Mouse (Mus musculus) stomach, embryonic 14.5 days (tissue): ENCODE measurements around the gene Slc28a2. TPM values are rescaled to one million over a fixed set of nuclear protein-coding genes. Genes with fewer than 3 reads are reported as not detected.
A peak's percentile ranks its signal among the peaks of the same experiment; 100 is the strongest.
"Not testable (repeated sequence)": the region's sequence is repeated elsewhere in the genome, so short reads cannot be mapped to it uniquely, and the experiment has no call there.

Source experiments
- ATAC-seq: fragments of 200-750 bp; cut with Nextera tagmentation; 2 replicates; pipeline ENCODE4 v1.8.0; 2017; ENCODE audit warnings: low read depth, moderate TSS enrichment; ENCODE audit not compliant: insufficient number of reproducible peaks, insufficient read depth, low FRiP score
- H3K27ac ChIP-seq: fragments of 300-500 bp; sonication (generic); 2 replicates; pipeline ENCODE4 v1.5.1; 2014; ENCODE audit warnings: mild to moderate bottlenecking, low read length, moderate library complexity, mixed read lengths
- H3K27me3 ChIP-seq: fragments of 300-500 bp; sonication (generic); 2 replicates; pipeline ENCODE4 v1.6.1; 2014; ENCODE audit warnings: low read length, control low read depth, mixed read lengths; ENCODE audit not compliant: control insufficient read depth, insufficient read depth
- H3K36me3 ChIP-seq: fragments of 300-500 bp; sonication (generic); 2 replicates; pipeline ENCODE4 v1.6.1; 2014; ENCODE audit warnings: mild to moderate bottlenecking, control low read depth, low read length, moderate library complexity, mixed read lengths; ENCODE audit not compliant: control insufficient read depth, insufficient read depth
- H3K4me1 ChIP-seq: fragments of 300-500 bp; sonication (generic); 2 replicates; pipeline ENCODE4 v1.6.1; 2014; ENCODE audit warnings: low read length, control low read depth, mixed read lengths; ENCODE audit not compliant: control insufficient read depth, insufficient read depth
- H3K4me2 ChIP-seq: fragments of 300-500 bp; sonication (generic); replicated peaks from 2 replicates; pipeline ENCODE4 v1.6.1; 2014; ENCODE audit warnings: low read depth, low read length, control low read depth
- H3K4me3 ChIP-seq: fragments of 300-500 bp; sonication (generic); 2 replicates; pipeline ENCODE4 v1.5.1; 2014; ENCODE audit warnings: low read depth, low read length, control low read depth
- H3K9ac ChIP-seq: fragments of 300-500 bp; sonication (generic); replicated peaks from 2 replicates; pipeline ENCODE4 v1.6.1; 2014; ENCODE audit warnings: low read depth, mild to moderate bottlenecking, control low read depth, low read length, moderate library complexity, mixed read lengths
- H3K9me3 ChIP-seq: fragments of 300-500 bp; sonication (generic); 2 replicates; pipeline ENCODE4 v1.6.1; 2016; ENCODE audit warnings: low read depth, low read length, control low read depth; ENCODE audit not compliant: control insufficient read depth
- WGBS: fragments of 180-500 bp; shearing (Covaris S2); extraction: QIAGEN DNeasy Blood & Tissue Kit; methylation state at CpG from one replicate; pipeline ENCODE4 v1.1.7; 2014; 5-methylcytosine and 5-hydroxymethylcytosine counted together
- polyA plus RNA-seq: library from polyadenylated mRNA; unstranded; fragments of >200 nt; fragmentation: Nextera tagmentation; extraction: Ambion mirVana; gene quantifications from 2 replicates; pipeline ENCODE4 v1.2.1, GENCODE M21; 2014

Gene Slc28a2
- polyA plus RNA-seq, 1 experiment from 2014 or later = 6.9 TPM

GRCm38 (mm10) chr2:122441000-122441933 is 15.0 kb downstream of the Slc28a2 start:
- Histone ChIP-seq H3K36me3 (no peaks in the 10 kb centered on the region), H3K27ac (no peak overlapping the region), H3K9me3 (no peaks in the 10 kb centered on the region), H3K4me3 (no peak overlapping the region), H3K9ac (no peak overlapping the region), H3K4me1 (no peaks in the 10 kb centered on the region), H3K27me3 (no peaks in the 10 kb centered on the region), H3K4me2 (no peak overlapping the region)
- WGBS = 67% methylated on average over 7 of the region's 7 CpGs
- ATAC-seq = no peak

- WGBS = 85% methylated on average over 4 of the region's 4 CpGs
- H3K27ac ChIP-seq = no peak overlapping the region
- no peak overlapping the region for H3K4me2 ChIP-seq
- no peaks in the 10 kb centered on the region for H3K36me3 ChIP-seq
- no peaks in the 10 kb centered on the region for H3K4me1 ChIP-seq
- no peak overlapping the region for H3K4me3 ChIP-seq
- no peak for ATAC-seq
- no peak overlapping the region for H3K9ac ChIP-seq
- H3K27me3 ChIP-seq = no peaks in the 10 kb centered on the region
- no peaks in the 10 kb centered on the region for H3K9me3 ChIP-seq
Observed at GRCm38 (mm10) chr2:122450351-122450750, 24.1 kb downstream of the Slc28a2 start.

GRCm38 (mm10) chr2:122452426-122452825 is 26.1 kb downstream of the Slc28a2 start:
- no peak overlapping the region for H3K4me3 ChIP-seq
- 48% methylated on average over 2 of the region's 2 CpGs for WGBS
- no peak overlapping the region for H3K4me2 ChIP-seq
- no peaks in the 10 kb centered on the region for H3K36me3 ChIP-seq
- H3K9me3 ChIP-seq = no peaks in the 10 kb centered on the region
- no peaks in the 10 kb centered on the region for H3K4me1 ChIP-seq
- H3K9ac ChIP-seq = no peak overlapping the region
- H3K27ac ChIP-seq = no peak overlapping the region
- ATAC-seq = no peak
- no peaks in the 10 kb centered on the region for H3K27me3 ChIP-seq

GRCm38 (mm10) chr2:122466901-122467300 is 40.6 kb downstream of the Slc28a2 start:
- Histone ChIP-seq H3K4me1 (peaks cover 3% of the 10 kb centered on the region; the same call in 1 of the 2 replicates), H3K9ac (peak overlapping the region; percentile 36; the same call in 1 of the 2 replicates), H3K9me3 (no peaks in the 10 kb centered on the region), H3K27me3 (no peaks in the 10 kb centered on the region), H3K27ac (no peak overlapping the region), H3K4me3 (peak overlapping the region; percentile 50), H3K4me2 (peak overlapping the region; percentile 87), H3K36me3 (no peaks in the 10 kb centered on the region)
- no peak for ATAC-seq
- WGBS = 30% methylated on average over 11 of the region's 11 CpGs

- ATAC-seq = peak; percentile 100
- H3K4me3 ChIP-seq = peak overlapping the region; percentile 50
- peak overlapping the region; percentile 87 for H3K4me2 ChIP-seq
- H3K36me3 ChIP-seq = no peaks in the 10 kb centered on the region
- peak overlapping the region; percentile 36; the same call in 1 of the 2 replicates for H3K9ac ChIP-seq
- H3K27ac ChIP-seq = no peak overlapping the region
- H3K27me3 ChIP-seq = no peaks in the 10 kb centered on the region
- peaks cover 3% of the 10 kb centered on the region; the same call in 1 of the 2 replicates for H3K4me1 ChIP-seq
- H3K9me3 ChIP-seq = no peaks in the 10 kb centered on the region
- WGBS = 1% methylated on average over 45 of the region's 46 CpGs
Observed at GRCm38 (mm10) chr2:122467351-122468013, 41.2 kb downstream of the Slc28a2 start.

GRCm38 (mm10) chr2:122469221-122469620 is 42.9 kb downstream of the Slc28a2 start:
- Histone ChIP-seq H3K9me3 (no peaks in the 10 kb centered on the region), H3K4me3 (no peak overlapping the region), H3K4me2 (no peak overlapping the region), H3K27ac (no peak overlapping the region), H3K36me3 (no peaks in the 10 kb centered on the region), H3K4me1 (peaks cover 3% of the 10 kb centered on the region; the same call in 1 of the 2 replicates), H3K27me3 (no peaks in the 10 kb centered on the region), H3K9ac (no peak overlapping the region)
- no peak for ATAC-seq
- WGBS = 79% methylated on average over 3 of the region's 3 CpGs

- Histone ChIP-seq H3K4me1 (no peaks in the 10 kb centered on the region), H3K36me3 (no peaks in the 10 kb centered on the region), H3K27ac (no peak overlapping the region), H3K27me3 (no peaks in the 10 kb centered on the region), H3K9ac (no peak overlapping the region), H3K4me2 (no peak overlapping the region), H3K9me3 (no peaks in the 10 kb centered on the region), H3K4me3 (no peak overlapping the region)
- no peak for ATAC-seq
Observed at GRCm38 (mm10) chr2:122476585-122476984, 50.3 kb downstream of the Slc28a2 start.

GRCm38 (mm10) chr2:122483787-122484186 is 57.5 kb downstream of the Slc28a2 start:
- H3K27me3 ChIP-seq, H3K4me1 ChIP-seq, H3K27ac ChIP-seq, H3K9ac ChIP-seq, H3K36me3 ChIP-seq, H3K4me2 ChIP-seq, ATAC-seq, H3K4me3 ChIP-seq, H3K9me3 ChIP-seq: not testable (repeated sequence)
- 70% methylated on average over 1 of the region's 1 CpGs for WGBS
